Mouse (Mus musculus) NIH3T3 (cell line): ENCODE measurements around the gene Nfx1.
"Not testable (repeated sequence)": the region's sequence is repeated elsewhere in the genome, so short reads cannot be mapped to it uniquely, and the experiment has no call there.

Experiments
- DNase-seq: peaks from one replicate; pipeline ENCODE4 v3.0.0-alpha.2; 2012; ENCODE audit warnings: low read depth

Nfx1 gene

DNA sequence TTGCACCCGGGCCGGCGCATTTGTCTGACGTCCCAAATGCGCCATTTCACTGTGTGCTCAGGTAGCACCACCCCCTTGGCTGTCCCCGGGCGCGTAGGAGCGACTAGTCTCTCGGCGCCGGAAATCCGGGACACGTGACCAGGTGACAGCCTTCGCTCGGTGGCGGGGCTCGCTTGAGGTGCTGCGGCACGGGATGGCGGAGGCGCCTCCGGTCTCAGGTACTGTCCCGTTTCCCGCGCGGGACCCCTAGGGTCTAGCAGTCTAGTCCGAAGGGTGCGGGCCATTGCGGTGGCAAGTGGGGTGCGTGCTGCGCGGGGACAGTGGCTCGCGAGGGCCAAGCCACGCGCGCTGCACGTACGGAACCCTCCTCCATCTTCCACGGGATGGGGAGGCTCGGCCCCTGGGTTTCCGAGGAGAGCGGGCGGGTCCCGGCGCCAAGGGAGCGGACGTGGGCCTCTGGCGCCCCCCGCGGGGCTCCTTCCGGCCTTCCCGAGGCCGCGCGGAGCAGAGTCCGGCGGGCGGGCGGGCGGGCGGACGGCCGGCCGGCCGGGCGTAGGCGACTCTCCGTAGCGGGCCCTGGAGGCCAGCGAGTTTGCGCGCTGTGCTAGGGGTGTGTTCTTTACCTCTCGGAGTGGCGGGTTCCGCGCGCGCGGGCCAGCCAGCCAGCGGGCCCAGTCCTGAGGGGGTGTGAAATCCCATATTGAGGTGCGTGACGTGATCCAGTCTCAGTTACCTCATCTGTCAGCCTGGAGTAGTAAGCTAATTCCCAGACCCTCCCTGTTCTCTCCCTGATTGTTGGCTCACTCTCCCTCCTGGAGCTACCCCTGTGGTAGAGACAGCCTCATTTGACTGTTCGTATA lies at the start of gene Nfx1:
Nfx1 (plus strand) TSS at position 65 of the 860 bp plus-strand sequence.
- peak; percentile 94 for DNase-seq

DNA sequence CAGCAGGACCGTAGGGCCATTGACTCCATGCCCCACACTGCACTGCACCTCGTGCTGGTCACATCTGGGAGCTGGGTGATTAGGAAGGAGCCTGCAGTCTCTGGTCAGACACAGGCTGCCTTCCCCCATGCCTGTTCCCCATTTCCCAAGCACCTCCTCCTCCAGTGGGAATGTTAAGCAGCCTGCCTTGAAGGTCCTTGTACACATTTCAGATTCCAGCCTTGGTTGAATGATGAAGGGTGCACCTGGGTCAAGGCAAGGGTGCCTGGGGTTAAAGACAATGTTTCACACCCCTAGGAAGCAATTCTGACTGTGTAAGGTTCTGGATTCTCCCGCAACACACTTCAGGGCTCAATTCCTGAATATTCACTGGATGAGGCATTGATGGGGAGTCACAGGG lies 49.4 kb upstream of the Nfx1 start:
- no peak for DNase-seq

DNA sequence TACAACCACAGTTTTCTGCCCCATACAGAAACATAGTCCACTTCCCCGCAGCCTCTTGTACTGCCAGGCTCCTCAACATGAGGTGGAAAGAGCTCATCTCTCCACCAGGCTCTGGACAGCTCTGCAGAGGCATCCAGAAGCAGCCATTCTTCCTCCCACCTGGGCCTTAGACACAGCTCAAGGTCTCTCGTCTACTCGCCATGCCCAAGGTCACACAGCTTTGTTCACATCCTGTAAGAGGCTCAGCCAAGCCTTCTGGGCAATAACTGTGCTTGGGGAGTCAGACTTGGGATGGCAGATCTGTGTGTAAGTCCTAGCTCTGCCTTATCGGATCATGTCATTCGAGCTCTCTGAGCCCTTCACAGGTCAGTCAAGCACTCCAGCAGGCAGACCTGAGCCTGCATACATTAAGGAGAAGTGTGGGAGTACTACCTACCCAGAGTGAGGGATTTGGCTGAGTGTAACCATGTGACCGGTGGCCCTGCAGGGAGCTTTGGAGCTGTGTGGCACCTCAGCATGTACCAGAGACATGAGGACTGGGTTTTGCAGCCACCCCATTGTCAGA lies 47.5 kb upstream of the Nfx1 start:
- DNase-seq: no peak

DNA sequence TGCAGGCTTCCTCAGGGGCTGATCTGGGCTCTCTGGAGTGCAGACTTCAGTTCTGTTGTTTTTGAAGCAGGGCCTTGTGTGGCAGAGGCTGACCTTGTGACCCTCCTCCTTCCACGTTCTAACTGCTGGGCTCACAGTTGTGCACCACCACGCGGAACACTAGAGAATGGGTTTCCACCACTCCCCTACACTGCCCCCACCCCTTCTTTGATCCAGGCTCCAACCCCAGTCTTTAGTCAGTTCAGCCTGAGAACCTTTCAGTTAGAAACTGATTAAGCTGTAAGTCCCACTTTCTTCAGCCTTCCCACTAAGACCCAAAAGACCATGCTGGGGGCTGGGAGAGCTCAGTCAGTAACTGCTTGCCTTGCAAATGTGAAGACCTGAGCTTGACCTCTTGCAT lies 45.1 kb upstream of the Nfx1 start:
- DNase-seq: no peak

DNA sequence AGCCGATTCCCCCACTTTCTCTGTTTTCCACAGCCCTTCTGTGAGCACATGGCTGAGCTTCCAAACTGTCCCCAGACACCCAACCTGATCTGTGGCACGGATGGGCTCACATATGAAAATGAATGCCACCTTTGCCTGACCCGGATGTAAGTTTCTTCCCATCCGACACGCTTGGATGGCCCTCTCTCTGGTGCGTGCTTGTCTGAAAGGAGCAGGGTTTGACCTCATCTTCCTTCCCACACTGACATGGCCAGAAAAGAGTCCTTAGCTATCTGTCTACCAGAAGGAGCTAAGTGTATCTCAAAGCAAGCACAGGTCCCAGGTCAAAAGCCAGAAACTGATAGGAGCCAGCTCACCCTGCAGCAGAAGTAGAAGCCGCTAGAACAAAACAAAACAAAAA lies 41.7 kb upstream of the Nfx1 start:
- DNase-seq: no peak

DNA sequence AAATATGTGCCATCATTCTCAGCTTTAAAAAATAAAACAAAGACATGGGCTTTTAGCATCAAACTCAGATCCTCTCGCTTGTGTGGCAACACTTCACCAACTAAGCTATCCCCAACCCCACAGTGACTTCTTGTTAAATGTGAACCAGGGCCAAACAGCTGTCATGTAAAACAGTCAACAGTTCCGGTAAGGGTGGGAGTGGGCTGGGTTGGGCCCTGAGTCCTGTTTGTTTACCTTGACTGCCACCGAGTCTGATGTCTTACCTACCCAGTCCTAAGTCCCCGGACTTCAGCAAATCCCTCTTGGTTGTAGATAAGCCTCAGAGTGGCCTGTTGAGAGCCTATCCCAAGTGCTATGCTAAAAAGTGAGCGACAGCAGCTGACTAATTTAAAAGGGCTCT lies 37.0 kb upstream of the Nfx1 start:
- DNase-seq: no peak

DNA sequence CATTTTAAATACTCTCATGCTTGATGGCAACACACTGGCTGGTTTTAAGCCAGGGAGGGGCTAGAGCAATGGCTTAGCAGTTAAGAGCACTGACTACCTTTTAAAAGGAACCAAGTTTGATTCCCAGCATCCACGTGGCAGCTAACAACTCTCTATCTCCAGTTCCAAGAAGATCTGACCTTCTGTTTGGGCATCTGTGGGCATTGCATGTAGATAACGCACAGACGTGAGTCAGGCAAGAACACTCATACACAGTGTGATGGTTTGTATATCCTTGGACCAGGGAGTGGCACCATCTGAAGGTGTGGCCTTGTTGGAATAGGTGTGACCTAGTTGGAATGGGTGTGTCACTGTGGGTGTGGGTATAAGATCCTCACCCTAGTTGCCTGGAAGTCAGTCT lies 36.3 kb upstream of the Nfx1 start:
- not testable (repeated sequence) for DNase-seq

DNA sequence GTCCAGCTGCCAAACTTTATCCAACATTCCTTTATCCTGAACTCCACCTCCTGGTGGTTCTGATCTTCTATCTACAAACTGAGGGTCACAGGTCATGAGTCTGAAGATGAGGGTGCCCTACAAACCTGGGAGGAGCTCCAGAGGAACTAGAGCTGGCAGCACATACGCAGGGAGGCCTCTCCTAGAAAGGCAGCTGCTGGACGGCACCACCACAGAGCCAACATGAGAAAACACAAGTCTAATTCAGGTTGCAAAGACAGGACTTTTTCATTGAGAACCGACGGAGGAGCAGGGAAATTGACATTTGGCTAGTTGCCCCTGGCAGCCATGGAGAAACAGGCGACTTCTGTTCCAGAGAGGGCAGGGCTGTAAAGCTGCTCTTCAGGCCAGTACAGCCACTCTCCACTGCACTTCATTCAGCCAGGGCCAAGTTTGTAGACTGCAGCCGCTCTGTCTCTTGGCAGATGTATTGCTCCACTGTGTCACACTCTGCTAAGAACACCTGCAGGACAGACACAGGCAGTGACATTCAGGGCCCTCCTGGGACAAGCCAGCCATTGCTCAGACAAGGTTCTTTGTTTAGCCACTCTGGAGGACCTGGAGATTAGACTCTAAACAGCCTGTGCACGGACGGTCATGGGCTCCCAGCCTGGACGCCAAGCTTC lies 34.4 kb upstream of the Nfx1 start:
- no peak for DNase-seq

DNA sequence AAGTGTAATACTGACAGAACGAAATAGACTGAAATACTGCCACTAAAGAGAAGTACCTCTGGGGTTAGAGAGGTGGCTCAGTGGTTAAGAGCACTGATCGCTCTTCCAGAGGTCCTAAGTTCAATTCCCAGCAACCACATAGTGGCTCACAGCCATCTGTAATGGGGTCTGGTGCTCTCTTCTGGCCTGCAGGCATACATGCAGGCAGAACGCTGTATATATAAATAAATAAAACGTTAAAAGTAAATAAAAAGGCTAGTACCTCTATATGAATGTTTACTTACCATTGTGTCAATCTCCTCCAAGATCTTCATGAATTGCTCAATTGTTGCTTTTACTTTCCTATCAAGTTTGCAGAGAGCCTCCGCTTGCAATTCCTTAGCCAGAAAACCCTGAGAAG lies 31.9 kb upstream of the Nfx1 start:
- DNase-seq: no peak

DNA sequence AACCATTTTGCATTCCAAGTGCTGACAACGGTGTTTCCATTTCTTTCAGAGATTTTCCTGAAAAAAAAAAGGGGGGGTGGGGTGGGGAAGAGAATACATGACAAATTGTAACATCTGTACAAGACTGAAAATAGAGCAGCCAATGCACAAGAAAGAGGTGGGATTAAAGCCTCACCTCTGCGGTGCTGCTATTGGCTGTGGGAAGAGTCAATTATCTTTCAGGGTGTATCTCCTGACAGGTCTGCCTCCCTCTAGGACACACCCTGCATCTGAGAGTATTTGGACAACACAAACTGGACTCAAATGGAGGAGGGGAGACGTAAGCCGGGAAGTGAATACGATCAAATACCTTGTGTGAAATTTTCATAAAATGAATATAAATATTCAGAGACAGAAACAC lies 27.1 kb upstream of the Nfx1 start:
- no peak for DNase-seq

DNA sequence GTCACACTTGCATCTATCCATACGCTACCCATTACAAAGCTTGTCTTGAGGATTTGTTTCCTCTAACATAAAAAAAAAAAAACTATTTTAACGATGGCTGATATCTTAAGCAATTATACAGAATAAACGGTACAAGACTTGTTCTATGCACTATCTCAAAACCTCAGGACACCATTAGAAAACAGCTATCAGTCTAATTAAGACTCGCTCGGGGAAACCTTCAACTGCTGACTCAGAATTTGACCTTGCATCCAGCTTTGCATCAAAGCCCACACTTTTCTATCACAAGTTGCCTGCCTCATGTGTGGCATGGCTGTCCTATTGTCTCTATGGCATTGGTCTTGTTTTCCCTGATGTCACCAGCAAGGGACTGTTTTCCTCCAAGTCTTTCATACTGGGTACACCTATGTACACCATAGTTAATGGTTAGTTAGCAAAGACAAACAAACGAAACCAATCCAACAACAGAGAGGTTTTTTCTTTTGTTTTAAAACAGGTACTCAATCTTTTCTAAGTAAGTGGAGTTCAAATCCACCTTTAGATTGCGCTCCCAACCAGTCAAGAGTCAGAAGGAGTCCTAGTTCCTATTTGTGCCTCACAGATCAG lies 24.1 kb upstream of the Nfx1 start:
- DNase-seq: no peak

DNA sequence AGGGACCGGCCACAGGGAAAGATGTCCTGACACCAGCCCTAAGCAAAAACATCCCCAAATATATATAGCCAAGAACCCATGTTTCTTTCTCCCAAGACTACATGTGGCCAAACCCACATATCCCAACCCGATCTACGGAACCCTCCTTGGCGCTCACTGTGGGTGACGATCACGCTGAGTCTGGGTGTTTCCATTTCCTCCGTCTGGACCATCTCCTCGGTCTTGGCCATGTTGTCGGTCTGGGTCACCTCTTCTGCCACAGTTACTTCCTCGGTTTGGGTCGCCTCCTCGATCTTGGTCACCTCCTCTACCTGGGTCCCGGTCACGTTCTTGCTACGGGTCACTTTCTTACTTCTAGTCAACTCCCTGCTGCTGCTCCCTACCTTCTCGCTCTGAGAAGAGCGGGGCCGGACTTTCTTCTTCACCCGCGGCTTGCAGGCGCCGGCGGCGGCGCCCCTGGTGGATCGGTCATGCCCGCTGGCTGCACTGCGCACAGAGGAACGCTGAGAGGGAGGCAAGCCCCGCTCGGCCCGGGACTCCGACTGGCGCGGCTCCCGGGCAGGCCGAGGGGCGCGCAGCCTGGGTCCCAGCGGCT lies 23.0 kb upstream of the Nfx1 start:
- peak; percentile 34 for DNase-seq

DNA sequence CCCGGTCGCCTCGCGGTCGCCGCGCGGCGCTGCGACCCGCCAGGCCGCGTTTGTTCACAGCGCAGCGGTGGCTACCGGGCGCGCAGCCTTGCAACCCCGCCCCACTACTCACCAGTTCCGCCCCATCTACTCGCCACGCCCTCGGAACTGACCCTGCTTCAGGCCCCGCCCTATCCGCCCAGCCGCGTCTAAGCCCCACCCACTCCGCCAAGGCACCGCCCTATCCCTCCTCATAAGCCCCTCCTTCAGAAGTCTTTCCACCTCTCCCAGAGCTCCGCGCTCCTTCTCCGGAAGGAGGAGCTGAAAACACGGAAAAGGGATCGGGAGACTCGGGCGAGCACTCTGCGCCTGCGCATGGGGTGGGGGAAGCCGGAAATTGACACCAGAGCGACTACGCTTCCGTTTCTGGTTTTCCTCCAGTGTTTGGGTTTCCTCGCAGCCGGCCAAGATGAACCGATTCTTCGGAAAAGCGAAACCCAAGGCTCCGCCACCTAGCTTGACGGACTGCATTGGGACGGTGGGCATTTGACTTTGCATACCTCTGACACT lies 22.5 kb upstream of the Nfx1 start, which contains the start of the genes Bag1 and Chmp5:
Bag1 (minus strand) TSS at position 135 of the 549 bp plus-strand sequence.
Chmp5 (plus strand) TSS at position 248 of the 549 bp plus-strand sequence.
- DNase-seq: peak; percentile 97

DNA sequence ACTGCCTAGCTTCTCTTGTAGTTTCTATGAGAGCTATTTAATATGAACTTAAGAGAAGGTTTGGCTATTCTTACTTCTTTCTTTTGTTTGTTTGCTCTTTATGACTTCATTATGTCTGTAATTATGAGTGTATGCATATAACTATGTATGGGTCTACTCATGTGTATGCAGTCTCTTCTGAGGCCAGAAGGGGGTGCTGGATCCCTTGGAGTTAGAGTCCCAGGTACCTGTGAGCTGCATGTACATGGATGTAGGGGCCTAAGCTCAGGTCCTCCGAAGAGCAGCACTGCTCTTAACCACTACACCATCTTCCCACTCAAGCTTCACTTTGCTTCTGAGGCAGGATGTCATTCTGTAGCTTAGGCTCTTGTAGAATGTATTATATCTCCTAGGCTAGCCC lies 17.2 kb upstream of the Nfx1 start:
- peak; percentile 38 for DNase-seq

DNA sequence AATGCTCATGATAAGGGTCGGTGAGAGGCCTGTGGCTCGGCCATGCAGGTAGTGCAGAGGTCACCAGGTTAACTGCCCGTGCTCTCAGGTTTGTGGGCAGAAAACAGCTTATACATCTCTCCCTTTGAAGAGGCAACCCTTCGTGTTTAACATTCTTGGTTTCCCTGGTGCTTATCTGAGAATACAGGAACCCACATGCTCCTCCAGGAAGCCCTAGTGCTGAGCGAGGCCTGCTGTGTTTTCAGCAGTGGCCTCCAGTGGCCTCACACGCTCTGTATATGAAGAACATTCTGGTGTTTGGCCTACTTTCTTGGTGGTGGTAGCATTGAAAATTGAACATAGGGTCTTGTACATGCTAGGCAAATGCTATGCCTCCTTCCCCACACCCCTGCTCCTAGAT lies 14.8 kb upstream of the Nfx1 start:
- DNase-seq: no peak

DNA sequence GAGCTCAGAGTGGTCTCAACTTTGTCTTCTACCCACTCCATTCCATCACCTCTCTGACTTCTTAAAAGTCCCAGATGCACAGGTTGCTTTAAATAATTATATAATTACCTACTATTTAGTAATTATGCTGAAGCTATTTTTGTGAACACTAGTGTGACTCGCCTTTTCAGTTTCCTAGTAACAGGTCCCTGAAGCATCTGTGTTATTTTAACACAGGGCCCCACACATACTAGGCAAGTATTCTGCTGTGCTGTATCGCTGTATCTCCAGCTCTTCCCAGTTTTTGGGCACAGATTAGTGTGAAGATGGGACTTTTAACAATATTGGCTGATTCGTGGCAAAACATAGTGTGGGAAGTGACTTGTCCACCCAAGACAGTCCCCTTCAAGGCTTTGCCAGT lies 7.2 kb upstream of the Nfx1 start:
- DNase-seq: no peak

DNA sequence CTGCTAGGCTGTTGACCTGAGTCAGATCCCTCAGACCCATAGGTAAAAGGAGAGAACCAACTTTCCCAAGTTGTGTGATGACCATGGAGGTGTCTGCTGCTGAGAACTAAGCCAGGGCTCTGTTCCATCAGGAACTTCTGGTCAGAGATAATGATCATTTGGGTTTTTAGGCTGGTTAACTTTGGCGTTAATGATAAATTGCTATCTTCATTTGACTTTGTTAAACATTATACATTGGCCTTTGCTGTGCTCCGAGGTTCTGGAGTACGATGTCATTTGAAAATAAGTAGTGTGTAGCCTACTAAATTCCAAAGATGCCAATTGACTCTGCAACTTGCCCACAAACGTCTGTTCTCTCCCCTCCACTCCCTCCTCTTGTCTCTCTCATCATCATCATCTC lies 1.5 kb upstream of the Nfx1 start:
- DNase-seq: no peak

DNA sequence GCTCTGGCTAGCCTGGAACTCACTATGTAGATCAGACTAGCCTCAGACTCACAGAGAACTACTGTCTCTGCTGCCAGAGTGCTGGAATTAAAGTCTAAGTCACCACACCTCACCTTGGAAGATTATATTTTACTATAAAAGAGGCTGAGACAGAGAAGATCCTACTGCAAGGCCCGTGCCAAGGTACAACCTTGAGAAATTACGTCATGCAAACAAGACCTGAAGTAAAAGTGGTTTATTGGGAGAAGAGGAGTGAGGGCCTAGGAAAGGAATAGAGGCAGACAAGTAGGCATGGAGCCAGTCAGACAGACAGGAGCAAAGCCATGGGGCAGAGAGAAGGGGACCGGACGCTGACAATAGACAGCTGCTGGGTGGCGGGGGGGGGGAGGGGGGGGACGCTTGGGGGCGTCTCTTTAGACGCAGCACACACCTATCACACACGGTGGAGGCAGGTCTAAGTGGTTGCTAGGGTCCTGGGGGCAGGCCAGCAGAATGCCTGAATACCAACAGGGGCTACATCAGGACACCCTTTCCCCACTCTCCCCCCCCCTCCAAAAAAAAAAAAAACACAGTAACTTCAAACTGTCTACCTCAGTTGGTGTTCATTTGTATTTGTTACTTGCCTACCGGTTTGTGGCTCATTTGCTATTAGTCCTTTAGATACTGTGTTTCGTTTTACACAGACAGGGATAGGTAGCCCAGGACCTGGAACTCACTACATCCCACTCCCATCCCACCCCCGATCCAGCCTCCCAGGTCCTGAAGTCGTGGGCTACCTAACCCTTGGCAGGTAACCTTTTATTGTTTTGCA lies 720 bp upstream of the Nfx1 start:
- peak; percentile 7 for DNase-seq

DNA sequence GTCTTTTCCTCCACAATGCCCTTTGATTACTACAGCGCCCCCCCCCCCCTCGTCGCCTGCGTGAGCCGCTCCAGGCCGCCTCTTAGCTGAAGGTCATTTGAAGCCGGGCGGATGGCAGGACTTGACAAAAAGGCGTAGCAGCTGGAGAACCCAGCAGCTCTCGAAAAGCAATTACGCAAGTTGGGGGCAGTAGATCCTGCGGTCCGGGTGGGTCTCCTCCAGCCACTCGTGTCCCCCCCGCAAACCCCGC lies 189 bp upstream of the Nfx1 start:
- DNase-seq: no peak

DNA sequence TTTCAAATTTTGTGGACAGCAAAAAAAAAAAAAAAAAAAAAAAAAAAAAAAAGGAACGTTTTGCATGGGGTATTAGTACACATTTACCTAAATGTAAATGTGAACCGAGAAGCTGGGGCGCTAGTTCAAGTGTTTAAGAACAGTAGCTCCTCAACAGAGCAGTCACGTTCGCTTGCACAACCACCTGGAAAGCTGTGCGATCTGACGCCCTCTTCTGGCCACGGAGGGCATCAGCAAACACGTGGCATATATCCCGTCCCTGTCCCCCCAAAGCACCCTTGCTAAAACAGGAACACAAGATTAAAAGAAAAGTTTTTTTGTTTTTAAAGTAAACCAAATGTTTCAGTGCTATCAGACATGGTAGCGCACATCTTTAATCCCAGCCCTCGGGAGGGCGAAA lies 1.0 kb downstream of the Nfx1 start:
- peak; percentile 65 for DNase-seq

DNA sequence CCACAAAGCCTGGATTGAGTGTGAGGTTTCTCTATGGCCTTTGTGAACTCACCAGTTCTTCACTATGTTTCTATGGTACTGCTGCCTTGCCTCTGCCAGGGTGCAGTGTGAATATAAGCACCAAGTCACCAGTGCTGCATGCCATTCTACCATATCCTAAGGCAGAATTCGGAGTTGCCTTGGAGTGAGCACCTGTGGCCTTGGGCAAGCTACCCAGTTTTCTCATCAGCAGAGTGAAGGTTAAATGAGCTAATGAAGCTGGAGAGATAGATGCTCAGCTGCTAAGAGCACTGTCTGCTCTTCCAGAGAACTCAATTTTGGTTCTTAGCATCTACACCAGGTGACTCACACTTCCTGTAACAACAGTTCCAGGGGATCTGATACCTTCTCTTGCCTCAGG lies 3.3 kb downstream of the Nfx1 start:
- no peak for DNase-seq

DNA sequence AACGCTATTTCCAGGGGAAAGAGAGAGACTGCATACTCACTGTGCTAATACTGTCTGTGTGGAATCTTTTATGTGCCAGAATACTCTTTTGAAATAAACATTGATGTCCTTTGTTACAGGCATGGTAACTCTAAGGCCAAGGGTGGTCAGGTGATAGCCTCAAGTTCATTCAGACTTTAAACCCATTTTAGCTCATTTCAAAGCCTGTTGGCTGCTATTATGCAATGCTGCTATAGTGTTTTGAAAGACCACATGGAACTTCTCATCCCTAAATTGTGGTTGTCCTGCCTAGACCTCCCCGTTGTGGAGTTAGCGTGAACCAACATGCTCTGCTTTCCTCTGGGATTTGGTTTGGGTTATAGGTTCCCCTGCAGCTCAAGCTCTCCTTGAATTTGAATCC lies 5.0 kb downstream of the Nfx1 start:
- no peak for DNase-seq
